Mouse (Mus musculus): ENCODE results near the gene Atp5d.

Gene Atp5d

DNA sequence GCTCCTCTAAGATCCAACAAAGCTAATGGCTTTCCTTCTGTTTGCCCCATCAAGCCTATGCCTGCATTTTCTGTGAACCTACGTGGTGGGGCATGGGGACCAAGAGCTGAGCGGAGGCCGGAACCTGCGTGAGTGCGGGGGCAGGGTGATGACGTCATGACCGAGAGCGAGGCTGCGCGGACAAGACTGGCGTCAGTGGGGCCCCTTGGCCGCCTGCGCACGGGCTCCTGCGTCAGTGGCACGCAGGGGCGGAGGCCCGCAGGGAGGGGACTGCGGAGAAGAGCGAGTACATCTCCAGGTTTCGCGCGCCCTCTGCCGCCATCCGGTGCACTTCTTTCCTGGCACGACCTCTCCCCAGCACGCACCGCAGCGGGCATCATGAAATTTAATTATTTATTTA, 2.8 kb downstream of the Atp5d start:
- DNase-seq (ENCODE audit: low spot score in 2 of 2), result peak; percentile 97

DNA sequence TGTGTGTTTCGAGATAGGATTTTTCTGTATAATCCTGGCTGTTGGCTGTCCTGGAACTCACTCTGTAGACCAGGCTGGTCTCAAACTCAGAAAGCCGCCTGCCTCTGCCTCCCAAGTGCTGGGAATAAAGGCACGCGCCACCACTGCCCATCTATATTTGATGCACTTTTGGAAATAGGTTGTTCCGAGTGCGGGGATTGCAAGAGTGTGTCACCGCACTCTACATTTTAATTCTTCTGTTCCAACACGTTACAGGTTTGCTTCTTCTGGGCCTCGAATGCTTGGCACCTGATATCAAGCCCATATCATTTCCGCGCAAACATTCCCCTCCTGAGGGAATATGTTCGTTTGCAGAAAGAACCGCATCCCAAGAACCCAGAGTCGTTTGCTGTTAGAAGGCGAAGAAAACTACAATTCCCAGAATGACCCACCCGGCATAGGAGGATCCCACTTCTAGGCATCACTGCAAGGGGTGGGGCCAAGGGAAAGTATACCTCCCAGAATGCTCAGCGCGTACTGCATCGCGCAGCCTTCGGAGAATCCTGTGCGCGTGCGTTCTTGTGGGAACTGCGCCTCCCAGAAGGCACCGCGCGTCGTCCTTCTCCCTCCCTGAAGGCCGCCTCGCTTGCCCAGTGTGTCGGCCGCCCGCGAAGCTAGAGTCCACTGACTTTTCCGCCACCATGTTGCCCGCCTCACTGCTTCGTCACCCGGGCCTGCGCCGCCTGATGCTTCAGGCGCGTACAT, 3.5 kb downstream of the Atp5d start:
- DNase-seq (ENCODE audit: low spot score in 2 of 2), result peak; percentile 95 to 96

DNA sequence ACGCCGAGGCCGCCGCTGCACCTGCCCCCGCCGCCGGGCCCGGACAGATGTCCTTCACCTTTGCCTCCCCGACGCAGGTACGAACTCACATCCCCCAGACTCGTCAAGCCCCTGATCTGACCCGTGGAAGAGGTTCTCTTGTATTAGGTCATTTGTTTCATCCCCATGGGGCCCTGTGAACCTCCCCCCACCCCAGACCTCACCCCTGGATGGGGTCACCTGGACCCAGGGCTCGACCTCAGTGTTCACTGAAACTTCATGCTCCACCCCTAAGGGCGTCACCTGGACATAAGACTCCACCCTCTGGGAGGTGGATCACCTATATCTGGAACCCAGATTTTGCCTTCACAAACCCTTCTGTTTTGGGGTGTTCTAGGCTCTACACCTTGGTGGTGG, 4.1 kb downstream of the Atp5d start:
- no peak for DNase-seq (ENCODE audit: low spot score in 2 of 2)

DNA sequence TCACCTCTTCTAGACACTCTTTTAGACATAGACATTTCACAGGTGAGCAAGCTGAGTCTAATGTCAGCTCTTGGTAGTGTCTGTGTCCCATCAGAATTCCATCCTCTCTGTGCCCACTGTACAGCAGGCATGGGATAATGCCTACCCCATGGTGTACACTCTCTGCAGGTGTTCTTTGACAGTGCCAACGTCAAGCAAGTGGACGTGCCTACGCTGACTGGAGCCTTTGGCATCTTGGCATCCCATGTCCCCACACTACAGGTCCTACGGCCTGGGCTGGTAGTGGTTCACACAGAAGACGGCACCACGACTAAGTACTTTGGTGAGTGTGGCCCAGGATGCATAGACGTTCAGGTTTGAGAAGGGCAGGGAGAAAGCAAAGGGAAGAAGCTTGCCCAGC, 5.2 kb downstream of the Atp5d start:
- no peak for DNase-seq (ENCODE audit: low spot score in 2 of 2)

DNA sequence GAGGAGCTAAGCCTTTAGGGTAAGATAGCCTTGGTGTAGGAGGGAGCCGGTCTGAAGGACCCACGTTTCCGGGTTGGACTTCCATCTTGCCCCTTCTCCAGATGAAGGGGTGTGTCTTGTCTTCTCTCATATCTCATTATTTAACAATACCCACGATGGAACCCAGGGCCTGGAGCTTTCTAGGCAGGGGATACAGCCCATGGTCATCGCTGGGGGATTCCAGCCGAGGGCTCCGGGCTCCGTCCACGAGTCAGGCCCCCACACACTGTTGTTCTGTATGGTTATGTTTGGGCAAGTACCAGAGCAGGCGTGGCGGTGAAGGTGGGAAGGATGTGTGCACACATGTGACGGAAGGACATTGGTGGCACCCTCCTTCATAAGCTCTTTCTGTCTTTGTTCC, 5.7 kb downstream of the Atp5d start:
- DNase-seq (ENCODE audit: low spot score in 2 of 2), result no peak

DNA sequence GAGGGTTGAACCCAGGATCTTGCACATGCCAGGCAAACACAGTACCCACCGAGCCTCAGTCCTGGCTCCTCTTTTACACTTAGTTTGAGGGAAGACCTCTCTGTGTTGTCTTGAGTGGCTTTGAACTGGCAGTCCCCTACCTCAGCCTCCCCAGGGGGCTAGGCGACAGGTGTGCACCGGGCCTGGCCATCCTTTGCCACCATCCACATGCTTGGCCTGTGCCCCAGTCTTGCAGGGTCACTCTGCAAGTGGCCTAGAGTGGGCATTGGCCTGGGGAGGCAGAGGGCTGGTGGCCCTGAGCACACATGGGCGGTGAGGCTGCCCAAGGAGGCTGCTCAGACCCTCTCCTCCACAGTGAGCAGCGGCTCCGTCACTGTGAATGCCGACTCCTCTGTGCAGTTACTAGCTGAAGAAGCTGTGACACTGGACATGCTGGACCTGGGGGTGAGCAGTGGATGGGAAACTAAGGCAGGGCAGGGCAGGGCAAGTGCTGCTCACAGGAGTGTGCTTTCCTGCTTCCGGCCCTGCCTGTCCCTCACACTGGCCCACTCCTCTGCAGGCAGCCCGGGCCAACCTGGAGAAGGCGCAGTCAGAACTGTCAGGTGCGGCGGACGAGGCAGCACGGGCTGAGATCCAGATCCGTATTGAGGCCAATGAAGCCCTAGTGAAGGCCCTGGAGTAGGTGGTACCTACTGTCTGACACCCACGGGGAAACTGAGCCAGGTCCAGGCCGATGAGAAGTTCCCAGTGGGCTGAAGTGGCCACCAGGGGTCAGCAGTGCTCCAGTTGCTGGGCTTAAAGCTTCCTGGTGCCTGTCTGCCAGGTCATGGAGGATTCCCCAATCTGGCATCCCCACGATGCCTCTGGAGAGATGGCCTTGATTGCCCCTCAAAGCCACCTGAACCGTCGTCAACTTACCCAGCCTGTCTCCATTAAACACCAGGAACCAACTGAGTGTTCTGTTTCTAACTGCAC, 6.7 kb downstream of the Atp5d start:
- peak; percentile 78 to 80 for DNase-seq (ENCODE audit: low spot score in 2 of 2)

DNA sequence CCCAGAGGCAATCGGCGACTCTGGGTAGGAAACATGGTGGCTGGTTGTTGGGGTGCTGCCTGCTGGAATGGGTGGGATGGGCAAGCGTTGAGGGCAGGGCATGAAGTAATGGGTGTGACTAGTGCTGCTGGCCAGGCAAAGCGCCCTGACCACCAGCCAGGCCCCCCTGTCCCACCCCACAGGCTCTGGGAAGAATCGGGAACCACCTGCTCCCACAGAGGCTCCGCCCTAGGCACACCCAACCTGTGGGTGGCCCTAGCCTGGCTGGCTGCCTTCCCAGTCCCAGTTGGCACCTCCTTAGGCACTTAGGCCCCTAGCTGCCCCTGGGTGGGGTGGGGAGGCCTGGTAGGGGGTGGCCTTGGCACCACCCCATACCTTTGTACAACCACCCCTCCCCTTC, 7.5 kb downstream of the Atp5d start:
- DNase-seq (ENCODE audit: low spot score in 2 of 2), result peak in 1 of 2 experiments; percentile 31

DNA sequence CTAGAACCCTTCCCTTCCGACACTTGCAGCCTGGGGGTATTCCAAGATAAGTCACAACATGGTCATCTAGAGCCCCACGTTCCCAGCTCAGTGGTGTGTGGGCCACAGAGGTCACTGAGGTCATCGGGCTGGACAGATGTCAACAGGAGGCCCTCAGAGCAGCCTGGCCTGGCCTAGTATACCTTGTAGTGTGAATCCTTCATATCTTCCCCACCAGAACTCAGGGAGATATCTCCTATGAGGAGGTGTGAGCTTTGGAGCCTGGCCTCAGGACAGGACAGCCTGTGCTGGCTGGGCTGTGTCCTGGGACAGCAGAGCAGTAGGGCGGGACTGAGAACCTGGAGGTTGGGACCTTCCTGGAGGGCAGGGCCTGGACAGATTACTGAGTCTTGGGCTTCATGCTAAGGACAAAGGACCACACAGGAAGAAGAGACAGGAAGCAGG, 8.2 kb downstream of the Atp5d start:
- no peak for DNase-seq (ENCODE audit: low spot score in 2 of 2)

DNA sequence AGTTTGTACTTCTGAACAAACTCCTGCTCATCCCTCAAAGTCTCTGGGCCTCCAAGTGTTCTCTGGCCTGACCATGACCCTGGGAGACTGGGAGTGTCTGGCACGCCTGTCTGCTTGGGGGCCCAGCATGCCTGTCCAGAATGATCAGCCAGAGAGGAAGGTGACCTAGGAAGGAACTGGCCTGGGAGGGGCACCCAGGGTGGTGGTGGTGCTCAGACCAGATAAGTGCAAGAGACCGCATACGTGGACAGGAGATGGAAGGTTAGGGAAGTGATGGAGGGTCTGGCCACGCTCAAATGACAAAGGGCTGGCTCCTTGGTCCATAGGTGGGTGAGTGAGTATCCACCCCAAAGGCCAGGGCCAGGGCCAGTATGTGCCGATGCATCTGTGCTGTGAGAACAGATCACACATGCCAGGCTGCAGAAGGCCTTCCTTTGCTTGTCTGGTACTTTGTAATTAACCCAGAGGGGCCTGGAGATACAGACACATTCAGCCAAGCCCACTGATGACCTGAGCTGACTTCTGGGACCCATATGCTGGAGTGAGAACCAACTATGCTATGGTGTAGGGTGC, 8.8 kb downstream of the Atp5d start:
- no peak for DNase-seq (ENCODE audit: low spot score in 2 of 2)

DNA sequence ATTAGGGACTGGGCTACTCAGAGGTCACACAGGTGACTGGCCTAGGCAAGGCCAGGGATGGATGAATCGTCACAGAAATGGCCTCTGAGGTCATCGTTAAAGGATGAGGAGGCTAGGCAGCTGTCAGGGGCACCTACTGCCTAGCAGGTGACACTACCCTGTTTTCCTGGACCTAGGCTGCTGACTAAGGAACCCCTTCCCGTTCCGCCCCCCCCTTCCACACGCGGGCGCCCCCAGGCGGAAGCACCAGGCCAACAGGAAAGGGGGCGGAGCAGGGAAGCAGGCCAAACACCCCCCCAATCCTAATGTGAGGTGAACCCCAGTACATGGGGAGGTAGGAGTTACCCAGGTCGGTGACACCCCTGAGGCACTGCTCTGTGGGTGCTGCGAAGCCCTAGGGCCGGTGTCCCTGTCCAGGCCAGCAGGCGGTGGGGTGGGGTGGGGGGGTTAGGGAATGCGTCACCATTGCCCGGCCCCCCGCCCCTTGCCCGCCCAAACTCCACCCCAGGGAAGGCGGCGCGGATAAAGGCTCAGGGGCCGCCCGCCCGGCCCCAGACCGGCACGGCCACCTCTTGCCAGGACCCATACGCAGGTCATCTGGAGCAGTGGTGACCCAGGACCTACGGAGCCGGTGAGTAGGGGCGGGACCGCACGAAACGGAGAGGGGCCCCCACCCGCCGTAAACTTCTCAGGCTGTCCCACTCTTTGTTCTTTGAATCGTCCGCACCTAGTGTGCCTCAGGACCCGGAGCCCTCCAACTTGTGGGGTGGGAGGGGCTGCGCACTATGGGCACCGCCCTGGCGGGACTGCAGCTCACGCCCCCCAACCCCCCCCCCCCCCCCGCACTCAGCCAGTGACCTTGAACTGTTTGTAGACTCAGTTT, 9.5 kb downstream of the Atp5d start, which contains the start of gene Midn:
Midn (plus strand) TSS at position 554 of the 883 bp plus-strand sequence.
- DNase-seq (ENCODE audit: low spot score in 2 of 2), result peak; percentile 66 to 74

DNA sequence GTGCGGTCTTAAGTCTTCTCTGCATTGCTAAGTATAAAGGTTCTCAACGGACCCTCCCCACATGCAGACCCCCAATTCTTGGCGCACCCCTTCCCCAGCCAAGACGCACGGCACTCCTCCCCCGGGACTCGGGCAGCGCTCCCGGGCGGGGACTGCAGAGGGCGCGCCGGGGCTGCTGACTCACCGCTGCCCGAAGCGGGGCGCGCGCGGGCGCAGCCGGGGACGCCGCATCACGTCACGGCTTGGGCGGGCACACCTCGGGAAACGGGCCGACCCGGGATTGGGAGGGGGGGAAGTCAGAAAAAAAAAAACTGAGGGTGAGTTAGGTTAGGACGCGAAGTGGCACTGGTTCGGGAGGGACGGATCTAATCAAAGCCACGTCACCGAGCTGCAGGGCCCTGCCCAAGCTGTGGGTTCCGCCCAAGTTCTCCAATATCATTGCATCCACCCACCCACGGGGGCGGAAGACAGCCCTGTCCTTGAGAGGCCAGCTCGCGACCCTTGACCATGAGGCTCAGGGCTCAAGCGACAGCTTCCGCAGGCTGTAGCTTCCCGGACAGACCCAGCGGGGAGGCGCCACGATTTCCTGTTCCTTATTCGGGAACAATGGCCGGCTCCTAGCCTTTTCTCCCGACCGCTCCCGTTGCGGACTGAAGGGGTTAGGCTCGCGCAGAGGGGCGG, 10.3 kb downstream of the Atp5d start:
- DNase-seq (ENCODE audit: low spot score in 2 of 2), result peak; percentile 90 to 91

DNA sequence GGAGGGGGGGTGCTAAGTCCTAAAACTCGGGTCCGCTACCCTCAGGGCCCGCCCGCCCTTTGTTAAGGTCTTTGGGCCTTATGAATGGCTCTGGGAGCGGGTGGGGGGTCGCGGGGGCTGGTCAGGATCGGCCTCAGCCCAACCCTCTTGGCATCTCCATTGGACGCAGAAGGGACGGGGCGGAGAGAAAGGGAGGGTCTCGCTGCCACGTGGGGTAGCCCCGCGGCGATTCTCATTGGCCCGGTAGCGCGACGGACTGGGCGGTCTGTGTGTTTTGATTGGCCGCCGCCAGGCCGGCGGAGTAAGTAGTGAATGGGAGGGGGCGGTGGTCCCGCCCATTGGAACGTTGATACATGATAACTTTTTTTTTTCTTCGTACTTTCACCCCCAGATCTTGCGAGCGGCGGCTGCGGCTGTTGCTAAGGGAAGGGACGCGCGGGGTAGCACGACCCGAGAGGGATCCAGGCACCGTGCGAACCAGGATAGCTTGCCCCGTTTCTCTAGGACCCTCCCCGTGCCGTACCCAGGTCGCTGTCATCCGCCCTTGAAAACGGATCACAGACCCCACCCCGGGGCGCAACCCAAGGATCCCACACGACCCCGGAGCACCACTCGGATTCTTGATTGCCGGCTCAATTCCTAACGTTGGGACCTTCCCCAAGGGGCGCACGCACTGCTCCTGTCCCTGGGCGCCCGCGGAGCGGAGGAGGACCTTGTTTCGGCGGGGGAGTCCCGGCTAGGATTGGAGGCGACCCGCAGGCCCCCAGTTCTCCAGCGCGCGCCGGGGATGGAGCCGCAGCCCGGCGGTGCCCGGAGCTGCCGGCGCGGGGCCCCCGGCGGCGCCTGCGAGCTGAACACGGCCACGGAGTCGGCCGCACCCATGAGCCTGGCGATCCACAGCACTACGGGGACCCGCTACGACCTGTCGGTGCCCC, 11.1 kb downstream of the Atp5d start:
- DNase-seq (ENCODE audit: low spot score in 2 of 2), result peak; percentile 97 to 98

DNA sequence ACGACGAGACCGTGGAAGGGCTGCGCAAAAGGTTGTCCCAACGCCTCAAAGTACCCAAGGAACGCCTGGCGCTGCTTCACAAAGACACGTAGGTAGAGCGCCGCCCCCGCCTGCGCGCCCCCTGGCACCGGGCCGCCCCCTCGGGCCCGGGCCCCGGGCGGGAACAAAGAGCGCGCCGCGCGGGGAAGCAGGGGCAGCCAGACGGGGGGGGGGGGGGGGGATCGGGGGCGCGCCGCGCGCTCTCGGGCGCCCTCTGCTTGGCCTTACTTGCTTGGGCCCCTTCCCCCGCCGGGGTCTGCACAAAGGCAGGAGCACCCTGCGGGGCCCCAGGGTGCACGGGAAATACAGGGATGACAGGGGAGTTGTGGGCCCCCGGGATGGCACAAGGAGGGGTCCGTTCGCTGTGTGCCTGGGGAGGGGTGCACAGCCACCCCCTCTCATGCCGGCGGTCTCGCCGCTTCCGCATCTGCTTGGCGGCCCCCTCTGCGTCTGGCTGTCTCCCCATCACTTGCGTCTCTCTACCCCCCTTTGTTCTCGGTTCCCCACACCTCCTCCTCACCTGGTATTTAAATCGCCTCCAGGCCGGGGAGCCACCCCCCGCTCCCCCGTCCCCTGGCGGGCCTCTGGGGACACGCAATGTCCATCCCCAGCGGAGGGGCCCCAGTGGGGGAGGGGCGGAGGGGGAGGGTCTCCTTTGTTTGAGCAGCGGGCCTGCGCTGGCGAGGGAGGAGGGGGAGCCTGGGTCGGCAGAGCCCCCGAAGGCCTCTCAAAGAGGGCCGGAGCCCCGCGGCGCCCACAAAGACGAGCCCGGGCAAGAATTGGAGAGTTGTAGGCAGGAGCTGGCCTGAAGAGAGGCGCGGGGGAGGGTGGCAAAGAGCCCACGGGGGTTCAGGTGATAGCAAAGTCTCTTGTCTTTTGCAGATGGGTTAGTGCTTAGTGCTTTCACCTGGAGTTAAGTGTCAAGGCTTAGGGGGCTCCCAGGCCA, 12.1 kb downstream of the Atp5d start:
- DNase-seq (ENCODE audit: low spot score in 2 of 2), result peak; percentile 38 to 43

DNA sequence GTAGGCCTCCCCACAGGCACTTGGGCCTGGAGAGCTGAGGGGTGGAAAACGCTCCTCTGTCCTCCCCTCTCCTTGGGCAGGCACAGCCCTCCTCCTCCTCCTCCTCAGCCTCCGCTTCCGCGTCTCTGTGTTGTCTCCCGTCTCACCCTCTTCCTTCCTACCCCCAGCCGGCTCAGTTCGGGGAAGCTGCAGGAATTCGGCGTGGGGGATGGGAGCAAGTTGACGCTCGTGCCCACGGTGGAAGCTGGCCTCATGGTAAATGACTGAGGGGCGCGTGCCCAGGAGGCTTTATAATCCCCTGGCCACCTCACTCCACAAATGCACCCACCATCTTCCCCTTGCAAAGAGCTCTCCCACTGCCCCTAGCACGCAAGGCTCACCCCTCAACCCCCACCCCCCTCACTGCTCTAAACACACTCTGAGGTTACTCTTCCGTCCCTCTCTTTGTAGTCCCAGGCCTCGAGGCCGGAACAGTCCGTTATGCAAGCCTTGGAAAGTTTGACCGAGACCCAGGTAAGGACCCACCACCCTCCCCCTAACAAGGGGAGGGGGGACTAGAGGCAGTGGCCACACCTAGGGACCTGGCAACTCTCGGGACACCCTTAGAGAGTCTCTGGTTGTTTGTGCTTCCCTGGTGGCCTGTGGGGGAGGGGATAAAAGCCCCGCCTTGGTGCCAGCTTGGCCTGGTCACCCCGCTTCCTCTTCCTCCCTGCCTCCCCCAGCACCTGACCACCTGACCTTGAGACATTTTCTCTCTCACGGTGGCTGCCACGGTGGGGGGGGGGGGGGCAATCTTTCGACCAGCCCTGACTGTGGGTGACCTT, 13.0 kb downstream of the Atp5d start:
- peak in 1 of 2 experiments; percentile 74 for DNase-seq (ENCODE audit: low spot score in 2 of 2)

DNA sequence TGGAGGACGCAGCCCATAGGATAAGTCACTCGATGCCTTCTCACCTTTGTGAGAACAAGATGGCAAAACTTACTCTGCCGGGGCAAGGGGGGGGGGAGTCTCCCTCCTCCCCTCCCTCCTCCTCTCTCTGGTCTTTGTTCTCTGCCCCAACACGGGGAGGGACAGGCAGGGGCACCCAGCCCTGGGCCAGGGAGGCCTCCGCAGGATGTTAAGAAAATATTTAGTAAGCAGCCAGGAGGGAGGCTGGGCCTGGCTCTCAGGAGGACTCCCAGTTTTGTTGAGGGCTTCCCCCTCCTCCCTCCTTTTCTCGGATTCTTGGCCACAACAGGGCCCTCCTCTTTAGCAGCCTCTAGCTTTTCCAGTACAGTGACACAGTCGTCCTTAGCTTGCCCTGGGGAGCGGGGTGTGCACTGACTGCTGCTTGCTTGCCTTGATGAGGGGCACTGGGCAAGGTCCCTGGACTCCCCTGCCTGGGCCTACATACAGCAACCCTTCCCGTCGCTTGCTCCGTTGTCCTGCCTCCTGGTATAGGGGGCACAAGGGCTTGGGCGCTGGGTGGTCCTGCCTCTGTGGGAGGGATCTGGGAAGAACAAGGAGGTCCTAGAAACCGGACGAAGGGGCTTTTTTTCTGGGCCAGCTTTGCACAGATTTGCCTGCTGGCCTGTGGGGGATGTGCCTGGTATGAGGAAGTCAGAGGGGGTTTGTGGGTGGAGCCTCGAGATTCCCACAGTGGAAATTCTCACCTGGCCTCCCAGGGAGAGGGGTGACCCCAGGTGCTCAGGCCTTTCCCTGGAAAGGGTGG, 13.8 kb downstream of the Atp5d start:
- no peak for DNase-seq (ENCODE audit: low spot score in 2 of 2)

DNA sequence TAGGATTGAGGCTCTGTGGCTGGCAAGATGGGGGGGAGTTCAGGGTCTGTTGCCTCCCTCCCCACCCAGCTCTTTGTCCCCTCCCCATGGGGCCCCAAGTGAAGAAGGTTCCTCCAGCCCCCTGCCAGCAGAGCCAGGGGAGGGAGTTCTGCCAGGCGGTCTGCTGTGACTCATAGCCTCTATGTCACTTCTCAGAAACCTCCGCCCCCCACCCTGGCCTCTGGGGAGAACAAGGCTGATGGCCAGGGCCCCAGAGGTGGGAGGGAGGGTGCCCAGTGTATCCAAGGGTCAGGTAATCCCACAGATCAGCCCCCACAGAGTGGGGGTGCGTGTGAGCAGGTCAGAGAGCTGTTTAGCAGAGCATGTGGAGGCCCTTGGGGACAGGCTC, 14.4 kb downstream of the Atp5d start:
- DNase-seq (ENCODE audit: low spot score in 2 of 2), result peak; percentile 26 to 27

DNA sequence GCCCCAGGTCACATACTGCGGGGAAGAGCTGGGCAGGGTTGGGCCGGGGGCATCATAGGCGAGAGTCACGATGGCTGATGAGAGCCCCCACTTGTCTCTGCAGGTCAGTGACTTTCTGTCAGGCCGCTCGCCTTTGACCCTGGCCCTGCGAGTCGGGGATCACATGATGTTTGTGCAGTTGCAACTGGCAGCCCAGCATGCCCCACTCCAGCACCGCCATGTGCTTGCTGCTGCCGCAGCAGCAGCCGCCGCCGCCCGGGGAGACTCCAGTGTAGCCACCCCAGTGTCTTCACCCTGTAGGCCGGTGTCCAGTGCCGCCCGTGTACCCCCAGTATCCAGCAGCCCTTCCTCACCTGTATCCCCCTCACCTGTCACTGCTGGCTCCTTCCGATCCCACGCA, 15.3 kb downstream of the Atp5d start:
- no peak for DNase-seq (ENCODE audit: low spot score in 2 of 2)

All from right cerebral cortex, adult 2 months (tissue).